Mouse (Mus musculus) CH12.LX (cell line): Measurements from ENCODE around the gene Tbc1d2. TPM values are rescaled to one million over a fixed set of nuclear protein-coding genes. Genes with fewer than 3 reads are reported as not detected.

Experiments
- DNase-seq: peaks from one replicate; pipeline ENCODE4 v3.0.0-alpha.2; 2013; ENCODE audit errors: extremely low read depth
- H3K27ac ChIP-seq: 2 replicates; pipeline ENCODE4 v1.5.1; 2012; ENCODE audit warnings: low read depth, mild to moderate bottlenecking, control low read depth, moderate library complexity; ENCODE audit not compliant: insufficient read depth
- H3K27me3 ChIP-seq: replicated peaks from 2 replicates; pipeline ENCODE3; 2012; ENCODE audit warnings: inconsistent platforms
- H3K36me3 ChIP-seq, 2 experiments: replicated peaks in 1 of 2; 2 replicates each; pipeline versions ENCODE3 to v1.6.1; 2012; ENCODE audit warnings: inconsistent platforms in 1 of 2, low read length in 1 of 2, mild to moderate bottlenecking in 1 of 2, mixed read lengths in 1 of 2, moderate library complexity in 1 of 2; ENCODE audit not compliant: control insufficient read depth in 1 of 2, insufficient read depth in 1 of 2
- H3K4me1 ChIP-seq, 2 experiments: 2 replicates each; pipeline ENCODE4 v1.6.1; 2012; ENCODE audit warnings: inconsistent platforms in 1 of 2, moderate library complexity in 1 of 2; ENCODE audit not compliant: insufficient read depth in 2 of 2, control insufficient read depth in 1 of 2
- H3K4me2 ChIP-seq: 2 replicates; pipeline ENCODE4 v1.6.1; 2012; ENCODE audit warnings: low read depth, mild to moderate bottlenecking, control low read depth; ENCODE audit not compliant: poor library complexity, insufficient read depth, severe bottlenecking
- H3K4me3 ChIP-seq, 3 experiments: fragments of 150-350 bp in 1 of 3; sonication (generic) in 1 of 3; replicated peaks in 1 of 3; 2 replicates each; pipeline versions ENCODE3 to v1.5.1; 2011 to 2012; ENCODE audit warnings: low read depth in 2 of 3, low read length in 2 of 3, mild to moderate bottlenecking in 2 of 3, moderate library complexity in 2 of 3, control low read depth in 1 of 3, improper control_type of control experiment in 1 of 3, inconsistent platforms in 1 of 3, mixed read lengths in 1 of 3; ENCODE audit not compliant: poor library complexity in 1 of 3
- H3K79me2 ChIP-seq: replicated peaks from 2 replicates; pipeline ENCODE4 v1.6.1; 2012; ENCODE audit warnings: mild to moderate bottlenecking, moderate library complexity; ENCODE audit not compliant: control insufficient read depth, poor library complexity, insufficient read depth, severe bottlenecking; ENCODE audit errors: extremely low read depth
- H3K9ac ChIP-seq: 2 replicates; pipeline ENCODE4 v1.6.1; 2012; ENCODE audit warnings: low read depth, mild to moderate bottlenecking, control low read depth, moderate library complexity; ENCODE audit not compliant: insufficient read depth
- H3K9me3 ChIP-seq: replicated peaks from 2 replicates; pipeline ENCODE3; 2012; ENCODE audit warnings: low read length, inconsistent platforms, mixed read lengths
- BHLHE40 ChIP-seq: IDR thresholded peaks from 2 replicates; pipeline ENCODE4 v1.6.1; 2011; ENCODE audit warnings: mild to moderate bottlenecking, low read depth, low read length, improper control_type of control experiment
- CHD1 ChIP-seq: IDR thresholded peaks from 2 replicates; pipeline ENCODE4 v1.6.1; 2012; ENCODE audit warnings: low read depth, low read length, improper control_type of control experiment, inconsistent platforms
- CHD2 ChIP-seq: IDR thresholded peaks from 2 replicates; pipeline ENCODE4 v1.6.1; 2011; ENCODE audit warnings: low read length, improper control_type of control experiment
- CTCF ChIP-seq, 2 experiments: IDR thresholded peaks in 1 of 2; conservative IDR thresholded peaks in 1 of 2; 2 replicates each; pipeline ENCODE4 v1.5.1; 2011 to 2012; ENCODE audit warnings: low read depth in 2 of 2, low read length in 2 of 2, improper control_type of control experiment in 1 of 2, inconsistent platforms in 1 of 2, mild to moderate bottlenecking in 1 of 2, moderate library complexity in 1 of 2
- E2F4 ChIP-seq: IDR thresholded peaks from 2 replicates; pipeline ENCODE4 v1.6.1; 2011; ENCODE audit warnings: low read depth, low read length, improper control_type of control experiment; ENCODE audit not compliant: insufficient replicate concordance
- EP300 ChIP-seq: IDR thresholded peaks from 2 replicates; pipeline ENCODE4 v1.6.1; 2011; ENCODE audit warnings: low read length, improper control_type of control experiment
- ETS1 ChIP-seq: conservative IDR thresholded peaks from 2 replicates; pipeline ENCODE4 v1.6.1; 2012; ENCODE audit warnings: low read depth, mild to moderate bottlenecking, inconsistent platforms, low read length, improper control_type of control experiment, moderate library complexity
- GABPA ChIP-seq: IDR thresholded peaks from 2 replicates; pipeline ENCODE4 v1.6.1; 2012; ENCODE audit warnings: low read depth, low read length, improper control_type of control experiment, inconsistent platforms; ENCODE audit not compliant: insufficient replicate concordance
- IRF4 ChIP-seq: IDR thresholded peaks from 2 replicates; pipeline ENCODE4 v1.6.1; 2014; ENCODE audit warnings: low read depth, mild to moderate bottlenecking, inconsistent platforms, low read length, improper control_type of control experiment
- JUN ChIP-seq: IDR thresholded peaks from 2 replicates; pipeline ENCODE4 v1.6.1; 2011; ENCODE audit warnings: low read depth, mild to moderate bottlenecking, low read length, improper control_type of control experiment, moderate library complexity; ENCODE audit not compliant: insufficient read depth
- JUND ChIP-seq: conservative IDR thresholded peaks from 2 replicates; pipeline ENCODE4 v1.6.1; 2011; ENCODE audit warnings: low read depth, low read length, improper control_type of control experiment
- KAT2A ChIP-seq: IDR thresholded peaks from 2 replicates; pipeline ENCODE4 v1.6.1; 2012; ENCODE audit warnings: low read length, improper control_type of control experiment, inconsistent platforms; ENCODE audit not compliant: insufficient replicate concordance
- MAX ChIP-seq: IDR thresholded peaks from 2 replicates; pipeline ENCODE4 v1.6.1; 2011; ENCODE audit warnings: low read length, improper control_type of control experiment
- MAZ ChIP-seq: IDR thresholded peaks from 2 replicates; pipeline ENCODE4 v1.6.1; 2012; ENCODE audit warnings: low read depth, mild to moderate bottlenecking, inconsistent platforms, low read length, improper control_type of control experiment, moderate library complexity
- MEF2A ChIP-seq: IDR thresholded peaks from 2 replicates; pipeline ENCODE4 v1.6.1; 2014; ENCODE audit warnings: low read depth, mild to moderate bottlenecking, inconsistent platforms, low read length, improper control_type of control experiment, borderline replicate concordance
- MYC ChIP-seq: IDR thresholded peaks from 2 replicates; pipeline ENCODE4 v1.6.1; 2011; ENCODE audit warnings: low read depth, mild to moderate bottlenecking, improper control_type of control experiment, low read length
- NELFE ChIP-seq: IDR thresholded peaks from 2 replicates; pipeline ENCODE4 v1.6.1; 2011; ENCODE audit warnings: low read depth, low read length, improper control_type of control experiment
- NRF1 ChIP-seq: IDR thresholded peaks from 2 replicates; pipeline ENCODE4 v1.6.1; 2014; ENCODE audit warnings: low read depth, mild to moderate bottlenecking, inconsistent platforms, low read length, improper control_type of control experiment, moderate library complexity
- POLR2AphosphoS2 ChIP-seq: IDR thresholded peaks from 2 replicates; pipeline ENCODE4 v1.6.1; 2011; ENCODE audit warnings: low read depth, low read length, improper control_type of control experiment
- RAD21 ChIP-seq: IDR thresholded peaks from 2 replicates; pipeline ENCODE4 v1.6.1; 2011; ENCODE audit warnings: low read depth, mild to moderate bottlenecking, low read length, improper control_type of control experiment, moderate library complexity
- RCOR1 ChIP-seq: conservative IDR thresholded peaks from 2 replicates; pipeline ENCODE4 v1.6.1; 2012; ENCODE audit warnings: low read depth, mild to moderate bottlenecking, inconsistent platforms, low read length, improper control_type of control experiment
- SIN3A ChIP-seq: IDR thresholded peaks from 2 replicates; pipeline ENCODE4 v1.6.1; 2012; ENCODE audit warnings: low read length, improper control_type of control experiment, inconsistent platforms
- SMC3 ChIP-seq: IDR thresholded peaks from 2 replicates; pipeline ENCODE4 v1.6.1; 2011; ENCODE audit warnings: low read depth, low read length, improper control_type of control experiment
- TBP ChIP-seq: conservative IDR thresholded peaks from 2 replicates; pipeline ENCODE4 v1.6.1; 2011; ENCODE audit warnings: low read depth, low read length, improper control_type of control experiment
- TCF12 ChIP-seq: IDR thresholded peaks from 2 replicates; pipeline ENCODE4 v1.6.1; 2014; ENCODE audit warnings: low read depth, mild to moderate bottlenecking, inconsistent platforms, low read length, improper control_type of control experiment
- UBTF ChIP-seq: IDR thresholded peaks from 2 replicates; pipeline ENCODE4 v1.6.1; 2012; ENCODE audit warnings: low read depth, mild to moderate bottlenecking, inconsistent platforms, low read length, improper control_type of control experiment, moderate library complexity
- USF1 ChIP-seq: IDR thresholded peaks from 2 replicates; pipeline ENCODE4 v1.6.1; 2014; ENCODE audit warnings: low read depth, mild to moderate bottlenecking, inconsistent platforms, low read length, improper control_type of control experiment
- ZKSCAN1 ChIP-seq: IDR thresholded peaks from 2 replicates; pipeline ENCODE4 v1.6.1; 2012; ENCODE audit warnings: low read depth, inconsistent platforms, low read length, improper control_type of control experiment, borderline replicate concordance
- ZMIZ1 ChIP-seq: IDR thresholded peaks from 2 replicates; pipeline ENCODE4 v1.6.1; 2012; ENCODE audit warnings: low read depth, mild to moderate bottlenecking, inconsistent platforms, low read length, improper control_type of control experiment
- ZNF384 ChIP-seq: IDR thresholded peaks from 2 replicates; pipeline ENCODE4 v1.6.1; 2012; ENCODE audit warnings: low read depth, low read length, improper control_type of control experiment, inconsistent platforms
- dilution Hi-C: fragments of 300-500 bp; cut with MboI; formaldehyde crosslinking; loops from 2 replicates; pipeline ENCODE4 v1.14.3; 2020; ENCODE audit warnings: low sequenced_read_pairs; ENCODE audit not compliant: extremely low pct_unique_long_range_greater_than_20kb, extremely low pct_ligation_motif_present
- in situ Hi-C: fragments of 300-500 bp; cut with MboI; formaldehyde crosslinking; loops from 3 replicates; pipeline ENCODE4 v1.14.3; 2019; ENCODE audit warnings: low sequenced_read_pairs, low pct_ligation_motif_present, low pct_unique_long_range_greater_than_20kb, mixed read lengths
- polyA plus RNA-seq: library from polyadenylated mRNA; unstranded; fragments of >175 nt; gene quantifications from 2 replicates; pipeline ENCODE4 v1.2.1, GENCODE M21; 2012; ENCODE audit warnings: low read depth; ENCODE audit not compliant: insufficient read length
- total RNA-seq, 2 experiments: library from RNA; depleted of rRNA; stranded (reverse); fragments of 300-350 nt in 1 of 2; fragments of >200 nt in 1 of 2; gene quantifications; 2 replicates each; pipeline ENCODE4 v1.2.3; 2012 to 2014

Tbc1d2 gene
- total and polyA plus RNA-seq, 3 experiments = 0.12 to 1.1 (median 0.29) TPM

- H3K27ac ChIP-seq = peak overlapping the region; percentile 91
- peaks cover 22 to 71% of the 10 kb centered on the region in 2 experiments for H3K4me1 ChIP-seq
- no peak for TF ChIP-seq IRF4
- 0 out of 2 replicates have a peak, but pooled peaks have one; percentile 8 for TF ChIP-seq RCOR1
- TF ChIP-seq, all 38 proteins: peak for 1
- Histone ChIP-seq H3K4me2 (peak overlapping the region; percentile 94), H3K79me2 (peaks cover 80% of the 10 kb centered on the region), H3K9ac (peak overlapping the region; percentile 98), H3K4me3 (peak overlapping the region; percentile 23 to 58 (median 31)), H3K36me3 (peaks cover 6 to 37% of the 10 kb centered on the region in 2 experiments), H3K9me3 (no peaks in the 10 kb centered on the region), H3K27me3 (no peaks in the 10 kb centered on the region)
- in situ Hi-C loops (no loop called here), dilution Hi-C loops (no loop called here)
- DNase-seq = no peak
These were observed 51.9 kb downstream of the Tbc1d2 start for GRCm38 (mm10) chr4:46598111-46598510.

- H3K9me3 ChIP-seq = no peaks in the 10 kb centered on the region
- DNase-seq = peak; percentile 52
- peak overlapping the region in 2 of 3 experiments; percentile 23 to 58 for H3K4me3 ChIP-seq
- H3K79me2 ChIP-seq = peaks cover 87% of the 10 kb centered on the region
- peak overlapping the region; percentile 98; the same call in 1 of the 2 replicates for H3K9ac ChIP-seq
- peak overlapping the region; percentile 91 for H3K27ac ChIP-seq
- peak overlapping the region; percentile 94 for H3K4me2 ChIP-seq
- H3K4me1 ChIP-seq = peaks cover 24 to 71% of the 10 kb centered on the region in 2 experiments
- H3K27me3 ChIP-seq = no peaks in the 10 kb centered on the region
- H3K36me3 ChIP-seq = peaks cover 9 to 39% of the 10 kb centered on the region in 2 experiments
- in situ Hi-C loops (no loop called here), dilution Hi-C loops (no loop called here)
- no peak for TF ChIP-seq ZNF384
- TF ChIP-seq POLR2AphosphoS2 = no peak
- TF ChIP-seq ETS1 = peak; percentile 11; the same call in 1 of the 2 replicates
- TF ChIP-seq JUND = no peak
- TF ChIP-seq TCF12 = peak; percentile 42; the same call in 1 of the 2 replicates
- TF ChIP-seq JUN = no peak
- TF ChIP-seq NELFE = no peak
- peak; percentile 34; the same call in 1 of the 2 replicates for TF ChIP-seq MEF2A
- TF ChIP-seq RAD21 = no peak
- no peak for TF ChIP-seq BHLHE40
- TF ChIP-seq RCOR1 = no peak
- peak; percentile 14; the same call in 1 of the 2 replicates for TF ChIP-seq SIN3A
- TF ChIP-seq GABPA = no peak
- 0 out of 2 replicates have a peak, but pooled peaks have one; percentile 5 for TF ChIP-seq ZMIZ1
- TF ChIP-seq MYC = no peak
- TF ChIP-seq CTCF (conservative IDR thresholded peaks at IDR 0.05 in 1 of 2, IDR thresholded peaks at IDR 0.05 in 1 of 2; ENCODE audit: low read depth in 2 of 2, low read length in 2 of 2) = no peak
- TF ChIP-seq UBTF = no peak
- TF ChIP-seq IRF4 = peak; percentile 11; the same call in 1 of the 2 replicates
- 0 out of 2 replicates have a peak, but pooled peaks have one; percentile 25 for TF ChIP-seq EP300
- TF ChIP-seq CHD2 = no peak; the same call in 1 of the 2 replicates
- TF ChIP-seq MAX = no peak
- 0 out of 2 replicates have a peak, but pooled peaks have one; percentile 55 for TF ChIP-seq KAT2A
- TF ChIP-seq TBP = no peak
- no peak for TF ChIP-seq ZKSCAN1
- no peak for TF ChIP-seq USF1
- TF ChIP-seq MAZ = no peak
- TF ChIP-seq CHD1 = no peak
- no peak for TF ChIP-seq SMC3
- no peak for TF ChIP-seq E2F4
- no peak for TF ChIP-seq NRF1
These were observed 52.6 kb downstream of the Tbc1d2 start for GRCm38 (mm10) chr4:46597286-46597961.
